Mouse (Mus musculus): ENCODE measurements around the gene Ggt7. TPM values are rescaled to one million over a fixed set of nuclear protein-coding genes. Genes with fewer than 3 reads are reported as not detected.
A peak's percentile ranks its signal among the peaks of the same experiment; 100 is the strongest.

Ggt7 gene
- total and polyA plus RNA-seq, 3 experiments = not detected

GRCm38 (mm10) chr2:155536292-155536691 is 18.3 kb upstream of the Ggt7 start:
- Histone ChIP-seq H3K4me3 (ENCODE audit: low read depth, low read length) (no peak overlapping the region; the same call in 1 of the 2 replicates), H3K9me3 (replicated peaks) (no peaks in the 10 kb centered on the region), H3K27me3 (ENCODE audit: insufficient read depth, low read length) (no peaks in the 10 kb centered on the region), H3K36me3 (replicated peaks) (peaks cover 9% of the 10 kb centered on the region), H3K4me1 (ENCODE audit: insufficient read depth, low read depth, low read length) (peaks cover 70% of the 10 kb centered on the region)
- DNase-seq (ENCODE audit: low spot score) (no peak), ATAC-seq (ENCODE audit: extremely low read depth, insufficient number of reproducible peaks, low FRiP score, poor library complexity, severe bottlenecking) (peak; percentile 84)
- TF ChIP-seq TAL1 (conservative IDR thresholded peaks at IDR 0.05; ENCODE audit: low read depth, low read length) (peak; percentile 41; the same call in 1 of the 2 replicates), CTCF (IDR thresholded peaks at IDR 0.05; ENCODE audit: low read depth, low read length) (no peak), GATA1 (IDR thresholded peaks at IDR 0.05; ENCODE audit: borderline replicate concordance, low read length) (no peak), POLR2AphosphoS5 (IDR thresholded peaks at IDR 0.05; ENCODE audit: insufficient replicate concordance, low read depth, low read length) (no peak)

GRCm38 (mm10) chr2:155527367-155527766 is 9.3 kb upstream of the Ggt7 start:
- ATAC-seq (ENCODE audit: extremely low read depth, insufficient number of reproducible peaks, low FRiP score, poor library complexity, severe bottlenecking) (peak; percentile 72), DNase-seq (ENCODE audit: low spot score) (no peak)
- Histone ChIP-seq H3K9me3 (replicated peaks) (no peaks in the 10 kb centered on the region), H3K27me3 (ENCODE audit: insufficient read depth, low read length) (no peaks in the 10 kb centered on the region), H3K4me3 (ENCODE audit: low read depth, low read length) (no peak overlapping the region), H3K36me3 (replicated peaks) (peaks cover 23% of the 10 kb centered on the region), H3K4me1 (ENCODE audit: insufficient read depth, low read depth, low read length) (peaks cover 52% of the 10 kb centered on the region)
- peak; percentile 67 for TF ChIP-seq TAL1 (conservative IDR thresholded peaks at IDR 0.05; ENCODE audit: low read depth, low read length)
- no peak for TF ChIP-seq GATA2 (IDR thresholded peaks at IDR 0.05; ENCODE audit: borderline replicate concordance, low read depth, low read length)

GRCm38 (mm10) chr2:155524378-155524777 is 6.3 kb upstream of the Ggt7 start:
- DNase-seq (ENCODE audit: low spot score) = no peak
- Histone ChIP-seq H3K9me3 (replicated peaks) (no peaks in the 10 kb centered on the region), H3K36me3 (replicated peaks) (peaks cover 23% of the 10 kb centered on the region), H3K27me3 (ENCODE audit: insufficient read depth, low read length) (no peaks in the 10 kb centered on the region), H3K4me1 (ENCODE audit: insufficient read depth, low read depth, low read length) (peaks cover 62% of the 10 kb centered on the region), H3K4me3 (ENCODE audit: low read depth, low read length) (no peak overlapping the region)
- TF ChIP-seq GATA1 (IDR thresholded peaks at IDR 0.05; ENCODE audit: borderline replicate concordance, low read length) (no peak), CTCF (IDR thresholded peaks at IDR 0.05; ENCODE audit: low read depth, low read length) (no peak), GATA2 (IDR thresholded peaks at IDR 0.05; ENCODE audit: borderline replicate concordance, low read depth, low read length) (no peak), TAL1 (conservative IDR thresholded peaks at IDR 0.05; ENCODE audit: low read depth, low read length) (no peak), POLR2AphosphoS5 (IDR thresholded peaks at IDR 0.05; ENCODE audit: insufficient replicate concordance, low read depth, low read length) (no peak)
- no peak for ATAC-seq (ENCODE audit: extremely low read depth, insufficient number of reproducible peaks, low FRiP score, poor library complexity, severe bottlenecking)

GRCm38 (mm10) chr2:155523706-155524105 is 5.7 kb upstream of the Ggt7 start:
- ATAC-seq (ENCODE audit: extremely low read depth, insufficient number of reproducible peaks, low FRiP score, poor library complexity, severe bottlenecking) (no peak), DNase-seq (ENCODE audit: low spot score) (no peak)
- H3K9me3 ChIP-seq (replicated peaks) = no peaks in the 10 kb centered on the region
- H3K27me3 ChIP-seq (ENCODE audit: insufficient read depth, low read length) = no peaks in the 10 kb centered on the region
- H3K36me3 ChIP-seq (replicated peaks) = peaks cover 20% of the 10 kb centered on the region
- no peak overlapping the region; the same call in 1 of the 2 replicates for H3K4me3 ChIP-seq (ENCODE audit: low read depth, low read length)
- peaks cover 67% of the 10 kb centered on the region for H3K4me1 ChIP-seq (ENCODE audit: insufficient read depth, low read depth, low read length)
- TF ChIP-seq CTCF (IDR thresholded peaks at IDR 0.05; ENCODE audit: low read depth, low read length) = no peak

- Histone ChIP-seq H3K9me3 (replicated peaks) (no peaks in the 10 kb centered on the region), H3K36me3 (replicated peaks) (peaks cover 8% of the 10 kb centered on the region), H3K27me3 (ENCODE audit: insufficient read depth, low read length) (peaks cover 13% of the 10 kb centered on the region), H3K4me3 (ENCODE audit: low read depth, low read length) (peak overlapping the region; percentile 81), H3K4me1 (ENCODE audit: insufficient read depth, low read depth, low read length) (peaks cover 53% of the 10 kb centered on the region)
- DNase-seq (ENCODE audit: low spot score) = no peak
- no peak for TF ChIP-seq CTCF (IDR thresholded peaks at IDR 0.05; ENCODE audit: low read depth, low read length)
- TF ChIP-seq POLR2AphosphoS5 (IDR thresholded peaks at IDR 0.05; ENCODE audit: insufficient replicate concordance, low read depth, low read length) = no peak
- TF ChIP-seq GATA1 (IDR thresholded peaks at IDR 0.05; ENCODE audit: borderline replicate concordance, low read length) = no peak
- TF ChIP-seq TAL1 (conservative IDR thresholded peaks at IDR 0.05; ENCODE audit: low read depth, low read length) = no peak
- no peak for TF ChIP-seq GATA2 (IDR thresholded peaks at IDR 0.05; ENCODE audit: borderline replicate concordance, low read depth, low read length)
- no peak for ATAC-seq (ENCODE audit: extremely low read depth, insufficient number of reproducible peaks, low FRiP score, poor library complexity, severe bottlenecking)
Observed at GRCm38 (mm10) chr2:155518531-155519270, 664 bp upstream of the Ggt7 start.

- ATAC-seq (ENCODE audit: extremely low read depth, insufficient number of reproducible peaks, low FRiP score, poor library complexity, severe bottlenecking) (no peak), DNase-seq (ENCODE audit: low spot score) (no peak)
- no peak for TF ChIP-seq GATA2 (IDR thresholded peaks at IDR 0.05; ENCODE audit: borderline replicate concordance, low read depth, low read length)
- peak; percentile 75 for TF ChIP-seq CTCF (IDR thresholded peaks at IDR 0.05; ENCODE audit: low read depth, low read length)
- no peak for TF ChIP-seq POLR2AphosphoS5 (IDR thresholded peaks at IDR 0.05; ENCODE audit: insufficient replicate concordance, low read depth, low read length)
Observed at GRCm38 (mm10) chr2:155515941-155516340, 2.1 kb downstream of the Ggt7 start.

GRCm38 (mm10) chr2:155514666-155515065 is 3.4 kb downstream of the Ggt7 start:
- H3K27me3 ChIP-seq (ENCODE audit: insufficient read depth, low read length) = peaks cover 29% of the 10 kb centered on the region
- H3K4me3 ChIP-seq (ENCODE audit: low read depth, low read length) = peak overlapping the region; percentile 27; the same call in 1 of the 2 replicates
- TF ChIP-seq GATA2 (IDR thresholded peaks at IDR 0.05; ENCODE audit: borderline replicate concordance, low read depth, low read length) (no peak), TAL1 (conservative IDR thresholded peaks at IDR 0.05; ENCODE audit: low read depth, low read length) (no peak)
- H3K36me3 ChIP-seq (replicated peaks) = no peaks in the 10 kb centered on the region
- ATAC-seq (ENCODE audit: extremely low read depth, insufficient number of reproducible peaks, low FRiP score, poor library complexity, severe bottlenecking) (no peak), DNase-seq (ENCODE audit: low spot score) (no peak)
- peaks cover 31% of the 10 kb centered on the region for H3K4me1 ChIP-seq (ENCODE audit: insufficient read depth, low read depth, low read length)
- H3K9me3 ChIP-seq (replicated peaks) = no peaks in the 10 kb centered on the region

More at GRCm38 (mm10) chr2:155515941-155516340, 2.1 kb downstream of the Ggt7 start:
- Histone ChIP-seq H3K4me1 (ENCODE audit: insufficient read depth, low read depth, low read length) (peaks cover 40% of the 10 kb centered on the region), H3K4me3 (ENCODE audit: low read depth, low read length) (no peak overlapping the region), H3K9me3 (replicated peaks) (no peaks in the 10 kb centered on the region), H3K27me3 (ENCODE audit: insufficient read depth, low read length) (peaks cover 26% of the 10 kb centered on the region), H3K36me3 (replicated peaks) (no peaks in the 10 kb centered on the region)

Data from G1E (cell line).